Mouse (Mus musculus) forebrain, embryonic 11.5 days (tissue): Measurements from ENCODE around the gene Cer1. TPM values are rescaled to one million over a fixed set of nuclear protein-coding genes. Genes with fewer than 3 reads are reported as not detected.
A peak's percentile ranks its signal among the peaks of the same experiment; 100 is the strongest.

Experiments used
- ATAC-seq: fragments of 200-750 bp; cut with Nextera tagmentation; replicated peaks from 2 replicates; pipeline ENCODE4 v1.8.0; 2017; ENCODE audit warnings: moderate TSS enrichment; ENCODE audit not compliant: low FRiP score
- DNase-seq: peaks from one replicate; pipeline ENCODE4 v3.0.0-alpha.2; 2017; ENCODE audit warnings: low spot score
- H3K27ac ChIP-seq: fragments of 300-500 bp; sonication (generic); 2 replicates; pipeline ENCODE4 v1.5.1; 2014; ENCODE audit warnings: low read depth, low read length
- H3K27me3 ChIP-seq: fragments of 300-500 bp; sonication (generic); 2 replicates; pipeline ENCODE4 v1.6.1; 2014; ENCODE audit warnings: mild to moderate bottlenecking, low read length, mixed read lengths; ENCODE audit not compliant: control insufficient read depth, insufficient read depth
- H3K36me3 ChIP-seq: fragments of 300-500 bp; sonication (generic); 2 replicates; pipeline ENCODE4 v1.6.1; 2014; ENCODE audit warnings: mild to moderate bottlenecking, low read length, moderate library complexity, mixed read lengths; ENCODE audit not compliant: control insufficient read depth, insufficient read depth
- H3K4me1 ChIP-seq: fragments of 300-500 bp; sonication (generic); replicated peaks from 2 replicates; pipeline ENCODE4 v1.6.1; 2014; ENCODE audit warnings: low read length, mixed read lengths; ENCODE audit not compliant: control insufficient read depth, insufficient read depth
- H3K4me2 ChIP-seq: fragments of 300-500 bp; sonication (generic); 2 replicates; pipeline ENCODE4 v1.6.1; 2014; ENCODE audit warnings: low read depth, mild to moderate bottlenecking, low read length, moderate library complexity, mixed read lengths; ENCODE audit not compliant: severe bottlenecking
- H3K4me3 ChIP-seq: fragments of 300-500 bp; sonication (generic); 2 replicates; pipeline ENCODE4 v1.5.1; 2014; ENCODE audit warnings: low read depth, low read length
- H3K9ac ChIP-seq: fragments of 300-500 bp; sonication (generic); 2 replicates; pipeline ENCODE4 v1.6.1; 2014; ENCODE audit warnings: low read length
- H3K9me3 ChIP-seq: fragments of 300-500 bp; sonication (generic); 2 replicates; pipeline ENCODE4 v1.6.1; 2016; ENCODE audit warnings: low read length, mixed read lengths; ENCODE audit not compliant: control insufficient read depth
- WGBS: fragments of 180-500 bp; shearing (Covaris S2); extraction: QIAGEN DNeasy Blood & Tissue Kit; methylation state at CpG from one replicate; pipeline ENCODE4 v1.1.7; 2014; 5-methylcytosine and 5-hydroxymethylcytosine counted together
- polyA plus RNA-seq: library from polyadenylated mRNA; unstranded; fragments of >200 nt; fragmentation: Nextera tagmentation; extraction: Ambion mirVana; gene quantifications from 2 replicates; pipeline ENCODE4 v1.2.1, GENCODE M21; 2014

Cer1 gene
- polyA plus RNA-seq, 1 experiment from 2014 or later, result not detected

DNA sequence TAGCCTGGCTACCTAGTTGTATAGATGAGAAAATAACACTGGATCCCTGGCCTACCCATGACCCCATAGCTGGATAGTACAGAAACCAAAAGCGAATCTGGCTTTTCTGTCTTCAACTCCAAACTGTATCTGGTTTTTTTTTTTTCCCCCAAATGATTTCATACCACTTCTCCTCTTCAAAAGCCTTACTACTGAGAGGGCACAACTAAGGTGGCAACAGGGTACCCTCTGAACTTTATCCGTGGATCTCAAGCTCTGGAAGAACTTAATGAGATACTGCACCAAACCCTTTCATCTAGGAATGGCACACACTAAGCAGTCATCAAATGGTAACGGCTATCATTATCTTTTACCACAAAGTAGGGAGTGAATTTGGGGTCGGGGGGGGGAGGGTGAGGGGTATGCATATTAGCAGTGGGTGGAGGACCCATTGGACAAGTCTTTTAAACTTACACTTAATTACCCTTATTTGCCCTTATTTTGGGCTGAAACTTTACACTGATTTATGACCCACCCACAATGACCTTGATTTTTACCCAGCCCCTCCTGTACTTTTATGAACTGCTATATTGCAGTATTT, 26.4 kb downstream of the Cer1 start:
- Histone ChIP-seq H3K4me2 (peak overlapping the region; percentile 84), H3K27ac (0 out of 2 replicates have a peak overlapping the region, but pooled peaks have one; percentile 58), H3K4me3 (peak overlapping the region; percentile 84), H3K36me3 (no peaks in the 10 kb centered on the region), H3K27me3 (no peaks in the 10 kb centered on the region), H3K9me3 (no peaks in the 10 kb centered on the region), H3K4me1 (peaks cover 5% of the 10 kb centered on the region; the same call in 1 of the 2 replicates), H3K9ac (peak overlapping the region; percentile 91)
- ATAC-seq (peak; percentile 4; the same call in 1 of the 2 replicates), DNase-seq (no peak)
- WGBS, result 28% methylated on average over 4 of the region's 4 CpGs

DNA sequence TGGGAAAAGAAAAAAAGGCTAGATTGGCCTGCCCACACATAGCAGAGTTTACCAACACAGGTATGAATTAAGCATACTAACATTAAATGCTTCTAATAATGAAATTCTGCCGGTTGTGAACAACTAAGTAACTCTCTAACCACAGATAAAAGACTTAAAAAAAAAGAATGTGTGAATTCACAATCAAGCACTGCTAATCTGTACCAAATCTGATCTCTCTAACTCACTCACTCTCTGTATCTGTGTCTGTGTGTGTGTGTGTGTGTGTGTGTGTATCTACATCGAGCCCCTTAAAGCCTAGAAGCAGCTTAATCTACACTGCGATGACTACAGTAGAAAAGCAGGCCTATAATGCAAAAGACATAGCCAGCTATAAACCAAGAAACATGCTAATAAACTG, 28.0 kb downstream of the Cer1 start:
- DNase-seq (no peak), ATAC-seq (no peak)
- H3K27me3 ChIP-seq, result no peaks in the 10 kb centered on the region
- no peak overlapping the region for H3K9ac ChIP-seq
- H3K9me3 ChIP-seq, result no peaks in the 10 kb centered on the region
- H3K4me3 ChIP-seq, result no peak overlapping the region
- whole genome bisulfite sequencing, result 89% methylated on average over 3 of the region's 3 CpGs
- H3K27ac ChIP-seq, result no peak overlapping the region
- no peaks in the 10 kb centered on the region for H3K36me3 ChIP-seq
- H3K4me2 ChIP-seq, result no peak overlapping the region
- peaks cover 5% of the 10 kb centered on the region; the same call in 1 of the 2 replicates for H3K4me1 ChIP-seq

DNA sequence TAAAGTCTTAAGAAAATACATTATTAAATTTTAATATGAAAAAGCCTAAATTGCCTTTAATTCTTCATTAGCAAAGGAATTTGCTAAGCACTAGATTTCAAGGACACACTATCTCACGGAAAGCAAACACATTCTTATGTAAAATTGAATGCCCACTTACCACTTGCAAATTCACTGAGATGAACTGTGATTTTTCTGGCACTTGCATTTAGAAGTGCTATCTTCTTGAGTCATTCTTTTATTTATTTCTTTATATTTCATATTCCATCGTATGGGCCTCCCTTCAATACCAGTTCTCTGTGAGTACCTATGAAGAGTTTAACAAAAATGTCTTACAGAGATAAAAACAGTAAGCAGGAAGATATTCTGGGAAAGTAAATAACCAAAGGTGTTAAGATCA, 31.1 kb downstream of the Cer1 start:
- no peak overlapping the region for H3K27ac ChIP-seq
- no peaks in the 10 kb centered on the region for H3K27me3 ChIP-seq
- no peaks in the 10 kb centered on the region for H3K9me3 ChIP-seq
- H3K4me2 ChIP-seq, result no peak overlapping the region
- 87% methylated on average over 2 of the region's 2 CpGs for WGBS
- no peak overlapping the region for H3K4me3 ChIP-seq
- H3K36me3 ChIP-seq, result no peaks in the 10 kb centered on the region
- peaks cover 2% of the 10 kb centered on the region; the same call in 1 of the 2 replicates for H3K4me1 ChIP-seq
- ATAC-seq (no peak), DNase-seq (no peak)
- H3K9ac ChIP-seq, result no peak overlapping the region

DNA sequence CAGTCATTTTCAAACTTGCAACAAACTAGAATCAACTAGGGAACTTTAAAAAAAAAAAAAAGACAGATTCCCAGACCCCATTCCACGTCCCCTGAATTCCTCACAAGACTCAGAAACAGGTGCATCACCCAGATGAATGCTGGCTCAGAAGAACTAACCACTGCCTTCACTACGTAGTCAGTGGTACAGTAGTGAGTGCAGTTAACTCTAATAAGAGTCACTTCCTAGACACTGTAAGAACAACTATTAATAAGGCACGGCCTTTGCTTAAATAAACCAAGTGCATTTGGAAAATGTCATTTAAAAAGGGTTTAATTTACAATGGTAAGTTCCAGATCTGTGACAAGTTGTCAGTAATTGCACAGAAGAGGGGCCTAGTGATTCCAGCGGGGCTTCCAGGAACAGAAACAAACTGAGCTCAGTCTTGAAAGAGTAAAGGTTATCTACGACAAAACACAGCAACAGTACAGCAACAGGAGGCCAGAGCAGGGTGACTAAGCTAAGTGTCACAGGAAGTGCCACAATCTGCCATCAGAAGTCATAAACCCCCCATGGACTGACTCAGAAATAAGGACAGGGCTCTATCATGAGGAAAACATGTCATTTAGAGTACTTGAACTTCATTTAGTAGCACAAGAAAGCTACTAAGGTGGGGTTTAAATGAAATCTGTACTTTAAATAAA, 36.3 kb downstream of the Cer1 start:
- 0 out of 2 replicates have a peak overlapping the region, but pooled peaks have one; percentile 3 for H3K27ac ChIP-seq
- DNase-seq (no peak), ATAC-seq (no peak)
- no peaks in the 10 kb centered on the region; the same call in 1 of the 2 replicates for H3K36me3 ChIP-seq
- no peaks in the 10 kb centered on the region for H3K4me1 ChIP-seq
- no peaks in the 10 kb centered on the region for H3K9me3 ChIP-seq
- 53% methylated on average over 5 of the region's 5 CpGs for WGBS
- no peak overlapping the region for H3K4me2 ChIP-seq
- H3K27me3 ChIP-seq, result no peaks in the 10 kb centered on the region
- no peak overlapping the region for H3K4me3 ChIP-seq
- H3K9ac ChIP-seq, result no peak overlapping the region

DNA sequence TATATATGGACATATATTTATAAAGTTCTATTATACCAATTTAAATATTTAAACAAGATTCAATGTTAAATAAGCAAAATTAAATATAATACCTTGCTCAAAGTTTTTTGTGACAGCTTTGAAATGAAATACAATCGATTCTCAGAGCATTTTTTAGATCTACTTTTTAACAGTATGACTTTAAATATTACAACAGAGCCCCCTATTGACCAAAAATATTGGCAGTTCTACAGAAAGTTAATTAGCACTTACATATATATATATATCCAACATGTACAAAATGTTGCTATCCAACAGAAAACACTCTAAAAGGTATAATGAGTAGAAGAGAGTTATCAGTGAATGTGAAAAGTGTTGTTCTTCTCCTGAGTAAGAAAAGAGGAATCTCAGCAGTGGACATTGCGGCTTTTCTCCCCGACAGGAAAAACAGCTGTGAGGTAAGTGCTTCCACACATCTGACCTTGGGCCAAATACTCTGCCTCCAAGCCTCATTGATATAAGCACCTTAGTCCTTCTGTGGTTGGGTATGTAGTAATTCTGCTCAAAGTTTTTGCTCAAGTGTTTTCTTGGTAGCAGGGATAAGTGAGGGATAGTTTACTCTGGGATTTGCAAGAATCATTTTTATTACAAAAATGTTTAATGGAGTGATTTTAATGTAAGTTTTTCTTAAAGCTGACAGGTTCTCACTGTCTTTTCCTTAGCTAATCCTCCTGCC, 47.3 kb downstream of the Cer1 start:
- H3K27ac ChIP-seq, result no peak overlapping the region
- H3K4me2 ChIP-seq, result no peak overlapping the region
- WGBS, result 85% methylated on average over 3 of the region's 3 CpGs
- no peaks in the 10 kb centered on the region for H3K27me3 ChIP-seq
- no peak overlapping the region for H3K4me3 ChIP-seq
- no peaks in the 10 kb centered on the region for H3K9me3 ChIP-seq
- no peak for DNase-seq
- no peaks in the 10 kb centered on the region for H3K36me3 ChIP-seq
- no peak overlapping the region for H3K9ac ChIP-seq
- no peaks in the 10 kb centered on the region for H3K4me1 ChIP-seq
- ATAC-seq, result no peak

Other genes with a start within 250 kb of the Cer1 start
- gene Nfib, start 179.4 kb downstream of the Cer1 start, polyA plus RNA-seq, result 49.7 and 58.4 TPM in 2 replicates
- 14.2 and 15.6 TPM in 2 replicates for gene Zdhhc21, start 25.2 kb downstream of the Cer1 start, polyA plus RNA-seq
- gene Frem1, start 167.2 kb upstream of the Cer1 start, polyA plus RNA-seq, result 5.0 and 5.5 TPM in 2 replicates